Mouse (Mus musculus): ENCODE data around the gene Dnase1. TPM values are rescaled to one million over a fixed set of nuclear protein-coding genes. Genes with fewer than 3 reads are reported as not detected.

Gene Dnase1
- polyA plus RNA-seq (2017; shearing (Covaris generic)), result 14.7 TPM

DNA sequence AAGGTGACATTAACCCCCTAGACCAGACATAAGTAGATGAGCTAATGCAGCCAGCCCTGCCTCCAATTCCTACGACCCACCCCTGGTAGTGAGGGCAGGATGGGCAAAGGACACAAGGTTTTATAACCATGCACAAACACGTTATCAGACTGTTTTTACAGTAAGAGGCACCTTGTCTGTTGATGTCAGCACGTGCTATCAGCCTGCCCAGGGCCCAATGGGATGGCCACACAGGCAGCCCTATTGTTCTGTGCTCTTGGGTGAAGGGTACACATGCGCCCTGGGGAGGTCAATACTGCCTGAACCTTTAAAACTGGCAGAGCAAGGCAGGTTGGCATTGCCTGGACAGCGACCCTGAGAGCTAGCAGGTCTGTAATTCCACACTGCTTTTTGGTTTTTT is at the start of gene Dnase1:
Dnase1 (plus strand) TSS at position 136 of the 400 bp plus-strand sequence.

DNA sequence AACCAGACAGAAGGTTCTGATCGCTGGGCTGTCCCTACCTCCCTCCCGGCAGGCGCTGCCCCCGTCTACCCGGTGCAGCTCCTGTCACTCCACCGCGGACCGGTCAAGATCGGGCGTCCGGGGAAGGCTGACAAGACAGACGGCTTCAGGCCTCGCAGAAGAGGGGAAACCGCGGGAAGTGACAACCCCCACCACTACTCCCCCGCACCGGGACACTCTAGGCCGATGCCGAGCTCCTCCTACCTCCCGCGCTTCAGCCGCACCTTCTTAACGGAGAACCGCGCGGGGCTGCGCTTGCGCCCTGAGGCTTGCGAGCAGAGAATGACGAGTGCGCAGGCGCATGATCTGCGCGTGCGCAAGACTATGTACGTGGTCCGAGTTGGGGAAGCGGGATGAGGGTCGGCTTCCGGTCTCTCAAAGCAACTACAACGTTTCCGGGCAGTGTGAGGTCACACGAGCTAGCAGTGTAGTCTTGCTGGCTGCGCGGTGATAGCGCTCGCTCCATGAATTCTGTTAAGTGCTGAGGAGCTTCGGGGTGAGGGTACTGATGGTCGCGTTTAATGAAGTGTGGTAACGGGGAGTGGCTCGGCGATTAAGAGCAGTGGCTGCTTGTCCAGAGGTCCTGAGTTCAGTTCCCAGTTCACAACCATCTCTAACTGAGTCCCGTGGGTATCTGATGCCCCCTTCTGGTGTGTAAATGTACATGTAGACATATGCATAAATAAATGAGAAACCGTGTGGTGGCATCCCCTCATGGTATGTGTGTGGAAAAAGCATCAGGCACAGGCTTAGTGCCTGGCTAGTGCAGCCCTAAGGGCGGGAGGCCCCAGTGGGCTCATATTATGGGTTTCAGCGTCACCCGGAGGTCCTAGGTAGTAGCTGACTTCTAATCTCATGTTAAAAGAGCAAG is 33.0 kb upstream of the Dnase1 start, which contains the start of gene Slx4:
Slx4 (minus strand) TSS at position 282 of the 910 bp plus-strand sequence.

DNA sequence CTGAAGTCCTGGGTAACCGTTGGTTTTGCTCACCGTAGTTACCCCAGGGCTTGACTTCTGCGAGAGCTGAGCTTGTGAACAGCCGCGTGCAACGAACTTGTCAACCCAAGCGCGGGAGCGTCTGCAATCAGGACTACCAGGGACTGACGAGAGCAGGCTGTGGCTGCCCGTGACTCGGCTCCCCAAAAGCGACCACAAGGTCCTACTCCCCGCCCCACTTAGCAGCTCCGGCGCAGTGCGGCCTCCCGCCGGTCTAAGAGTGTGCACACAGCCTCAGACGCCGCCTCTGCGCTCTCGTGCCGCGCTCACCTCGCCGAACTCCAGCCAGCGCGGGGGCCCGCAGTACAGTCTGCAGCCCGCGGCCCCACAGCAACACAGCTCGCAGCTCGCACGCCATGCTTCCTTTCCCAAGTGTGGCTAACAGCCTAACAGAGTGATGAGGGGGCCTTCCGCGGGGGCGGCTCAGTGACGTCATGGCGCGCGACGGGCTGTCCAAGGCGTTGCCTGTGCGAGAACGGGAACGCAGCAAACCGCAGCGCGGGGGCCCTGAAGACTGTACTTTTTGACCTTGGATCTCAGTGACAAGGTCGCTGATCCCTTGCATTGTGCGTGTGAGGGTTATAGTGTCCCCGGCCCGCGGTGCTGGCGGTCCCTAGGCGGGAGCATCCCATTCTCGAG is 40.8 kb downstream of the Dnase1 start, which contains the start of gene Trap1:
Trap1 (minus strand) TSS at position 444 of the 678 bp plus-strand sequence.

Other genes with a start within 250 kb of the Dnase1 start
- 0.13 TPM for gene Olfr15, start 206.1 kb upstream of the Dnase1 start, polyA plus RNA-seq (2017; shearing (Covaris generic))
- 0.93 TPM for gene Zfp174, start 189.7 kb upstream of the Dnase1 start, polyA plus RNA-seq (2017; shearing (Covaris generic))
- gene Naa60, start 164.6 kb upstream of the Dnase1 start, polyA plus RNA-seq (2017; shearing (Covaris generic)), result 123 TPM
- gene Zfp597, start 152.4 kb upstream of the Dnase1 start, polyA plus RNA-seq (2017; shearing (Covaris generic)), result 14.5 TPM
- gene Gm20695, start 152.3 kb upstream of the Dnase1 start, polyA plus RNA-seq (2017; shearing (Covaris generic)), result 1.3 TPM
- gene 1700037C18Rik, start 128.3 kb upstream of the Dnase1 start, polyA plus RNA-seq (2017; shearing (Covaris generic)), result 11.6 TPM
- 30.3 TPM for gene Cluap1, start 128.1 kb upstream of the Dnase1 start, polyA plus RNA-seq (2017; shearing (Covaris generic))
- 61.6 TPM for gene Nlrc3, start 60.3 kb upstream of the Dnase1 start, polyA plus RNA-seq (2017; shearing (Covaris generic))
- gene Slx4, start 33.2 kb upstream of the Dnase1 start, polyA plus RNA-seq (2017; shearing (Covaris generic)), result 32.7 TPM
- gene Trap1, start 40.9 kb downstream of the Dnase1 start, polyA plus RNA-seq (2017; shearing (Covaris generic)), result 78.0 TPM
- gene Crebbp, start 177.1 kb downstream of the Dnase1 start, polyA plus RNA-seq (2017; shearing (Covaris generic)), result 33.2 TPM